Mouse (Mus musculus): ENCODE measurements around the gene Dusp1. TPM values are rescaled to one million over a fixed set of nuclear protein-coding genes. Genes with fewer than 3 reads are reported as not detected.

Gene Dusp1
- total RNA-seq, 1 experiment from 2014 or later, result 30.8 TPM

DNA sequence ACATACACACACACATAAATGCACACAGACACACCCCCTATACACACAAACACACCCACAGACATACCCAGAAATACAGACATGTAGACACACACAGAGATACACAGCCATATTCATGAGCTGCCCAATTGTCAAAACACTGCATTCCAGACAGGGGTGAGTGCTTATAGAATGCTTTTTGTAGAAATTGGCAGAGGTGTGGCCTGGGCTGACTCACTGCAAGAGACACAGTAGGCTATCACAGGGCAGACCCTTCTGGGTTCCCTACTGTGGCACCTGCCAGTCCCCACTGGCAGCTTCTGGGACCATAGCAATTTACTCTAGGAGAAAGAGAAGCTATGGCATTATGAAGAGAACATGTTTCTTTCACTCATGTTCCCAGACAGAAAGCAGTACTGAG lies 37.6 kb downstream of the Dusp1 start:
- no peak for DNase-seq

DNA sequence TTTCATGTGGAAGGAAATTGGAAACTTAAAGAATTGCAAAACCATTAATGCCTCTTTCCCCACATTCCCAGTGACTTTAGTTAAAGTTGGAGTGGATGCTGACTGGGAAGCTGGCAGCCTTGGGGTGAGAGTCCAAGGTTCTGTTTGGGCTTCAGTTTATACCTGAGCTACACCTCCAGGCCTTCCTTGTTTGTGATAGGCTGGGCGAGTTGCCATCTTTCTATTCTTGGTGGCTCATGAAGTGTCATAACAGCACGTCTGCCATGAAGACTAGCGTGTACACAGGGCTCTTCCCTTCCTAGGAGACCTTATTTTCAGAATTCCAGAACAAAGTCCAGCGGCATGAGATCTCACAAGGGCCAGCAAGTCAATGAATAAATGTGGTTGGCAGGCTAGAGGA lies 39.2 kb downstream of the Dusp1 start:
- DNase-seq, result no peak

DNA sequence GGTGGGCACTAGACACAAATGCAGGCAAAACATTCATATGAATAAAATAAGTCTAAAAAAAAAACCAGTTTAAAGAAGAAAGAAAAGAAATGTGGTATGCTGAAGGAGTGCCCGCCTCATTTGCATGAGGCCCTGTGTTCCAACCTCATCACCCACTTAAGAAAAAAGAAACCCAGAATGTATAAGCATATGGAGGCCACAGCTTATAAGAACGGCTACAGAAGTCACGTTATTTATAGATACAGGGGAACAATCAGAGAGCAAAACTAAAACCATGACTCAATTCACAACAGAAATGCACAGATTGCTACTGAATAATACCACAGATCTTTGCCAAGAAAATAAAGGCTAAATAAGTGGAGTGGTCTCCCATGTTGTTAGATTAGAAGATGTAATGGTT lies 43.6 kb downstream of the Dusp1 start:
- no peak for DNase-seq

DNA sequence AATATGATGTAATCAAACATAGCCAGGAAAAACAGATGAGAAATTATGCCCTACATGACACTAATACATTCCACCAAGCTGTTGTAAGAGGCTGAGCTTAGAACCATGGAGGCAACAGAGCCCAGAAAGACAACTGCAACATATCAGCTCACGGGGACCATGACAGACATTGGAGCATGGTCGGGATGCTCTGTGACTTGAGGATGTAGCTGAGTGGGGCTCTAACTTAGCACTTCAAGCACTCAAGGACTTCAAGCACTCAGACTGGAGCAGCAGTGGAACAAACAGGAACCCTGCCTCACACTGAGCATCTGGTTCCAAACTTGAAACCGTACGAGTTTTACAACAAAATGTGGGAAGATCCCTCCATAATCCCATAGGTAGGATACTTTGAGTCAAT lies 46.3 kb downstream of the Dusp1 start:
- DNase-seq, result no peak

DNA sequence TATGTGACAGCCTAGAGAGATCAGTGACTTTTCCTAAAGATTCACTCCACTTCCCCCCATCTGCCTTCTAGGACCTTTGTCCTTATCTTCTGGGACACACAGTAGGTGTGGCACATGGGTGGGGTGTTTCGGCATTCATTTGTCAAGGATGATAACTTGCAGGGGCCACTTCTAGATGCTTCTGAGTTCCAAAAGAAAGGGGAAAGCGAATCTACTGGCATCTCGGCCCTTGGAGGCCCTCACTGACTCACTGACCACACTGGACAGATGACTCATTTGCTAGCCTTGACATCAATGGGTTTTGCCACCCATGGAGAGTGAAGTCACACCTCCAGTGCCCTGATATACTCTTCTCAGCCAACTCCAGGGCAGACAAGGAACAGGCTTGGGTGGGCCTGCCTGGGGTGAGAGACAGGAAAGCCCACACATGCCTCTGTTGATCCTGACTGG lies 47.3 kb downstream of the Dusp1 start:
- DNase-seq, result peak; percentile 56

DNA sequence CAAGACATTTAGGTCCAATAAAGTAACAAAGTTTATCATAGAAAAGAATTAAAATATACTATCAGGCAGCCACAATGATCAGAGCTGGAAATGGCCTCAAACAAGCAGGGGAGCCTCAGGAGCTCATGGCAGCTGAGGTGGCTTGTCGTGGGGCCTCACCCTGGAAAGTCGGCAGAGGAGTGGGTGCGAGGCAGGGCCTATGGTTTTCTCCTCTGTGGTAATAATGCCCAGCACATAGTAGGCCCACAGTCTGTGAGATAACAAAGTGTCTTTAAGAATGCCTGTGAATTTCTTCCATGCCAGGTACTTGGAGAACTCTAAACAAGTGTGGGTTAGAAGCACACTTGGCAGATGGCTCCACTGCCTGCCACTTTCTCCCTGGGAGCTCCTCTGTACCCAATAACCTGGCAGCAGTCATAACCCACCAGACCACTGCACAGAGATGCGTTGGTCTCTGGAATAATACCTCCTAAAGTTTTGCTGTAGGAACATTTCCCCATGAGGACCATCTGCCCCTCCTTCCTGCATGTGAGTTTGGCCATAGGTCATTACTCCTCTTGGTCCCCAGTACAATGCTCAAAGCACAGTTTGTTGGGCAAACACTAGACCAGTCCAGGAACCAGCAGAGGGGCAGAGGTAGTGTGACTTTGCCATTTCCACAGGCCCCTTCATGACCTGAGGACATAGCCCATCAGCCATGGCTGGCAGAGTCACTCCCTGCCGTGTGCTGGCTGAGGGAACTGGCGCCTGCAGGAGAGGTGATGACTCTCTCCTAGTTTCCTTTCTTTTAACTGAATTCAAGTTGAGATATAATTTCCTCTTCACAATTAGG lies 48.3 kb downstream of the Dusp1 start:
- DNase-seq, result no peak

DNA sequence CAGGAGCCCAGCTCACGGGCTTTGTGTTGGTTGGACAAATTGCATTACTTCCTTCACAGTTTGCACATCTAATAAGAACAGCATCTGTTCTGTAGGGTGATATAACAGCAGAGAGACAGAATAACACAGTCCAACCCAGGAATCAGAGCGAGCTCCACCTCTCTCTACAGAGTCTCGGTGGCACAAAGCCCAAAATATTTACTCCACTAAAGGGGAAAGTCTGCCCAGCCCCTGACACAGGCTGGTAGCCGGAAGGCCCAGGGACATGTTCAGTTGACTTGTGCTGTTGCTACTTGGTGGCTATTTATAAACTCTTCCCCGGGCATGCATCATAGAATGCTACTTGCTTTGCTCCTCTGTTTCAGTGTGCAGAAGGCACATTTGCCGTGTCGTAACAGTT lies 49.0 kb downstream of the Dusp1 start:
- no peak for DNase-seq

DNA sequence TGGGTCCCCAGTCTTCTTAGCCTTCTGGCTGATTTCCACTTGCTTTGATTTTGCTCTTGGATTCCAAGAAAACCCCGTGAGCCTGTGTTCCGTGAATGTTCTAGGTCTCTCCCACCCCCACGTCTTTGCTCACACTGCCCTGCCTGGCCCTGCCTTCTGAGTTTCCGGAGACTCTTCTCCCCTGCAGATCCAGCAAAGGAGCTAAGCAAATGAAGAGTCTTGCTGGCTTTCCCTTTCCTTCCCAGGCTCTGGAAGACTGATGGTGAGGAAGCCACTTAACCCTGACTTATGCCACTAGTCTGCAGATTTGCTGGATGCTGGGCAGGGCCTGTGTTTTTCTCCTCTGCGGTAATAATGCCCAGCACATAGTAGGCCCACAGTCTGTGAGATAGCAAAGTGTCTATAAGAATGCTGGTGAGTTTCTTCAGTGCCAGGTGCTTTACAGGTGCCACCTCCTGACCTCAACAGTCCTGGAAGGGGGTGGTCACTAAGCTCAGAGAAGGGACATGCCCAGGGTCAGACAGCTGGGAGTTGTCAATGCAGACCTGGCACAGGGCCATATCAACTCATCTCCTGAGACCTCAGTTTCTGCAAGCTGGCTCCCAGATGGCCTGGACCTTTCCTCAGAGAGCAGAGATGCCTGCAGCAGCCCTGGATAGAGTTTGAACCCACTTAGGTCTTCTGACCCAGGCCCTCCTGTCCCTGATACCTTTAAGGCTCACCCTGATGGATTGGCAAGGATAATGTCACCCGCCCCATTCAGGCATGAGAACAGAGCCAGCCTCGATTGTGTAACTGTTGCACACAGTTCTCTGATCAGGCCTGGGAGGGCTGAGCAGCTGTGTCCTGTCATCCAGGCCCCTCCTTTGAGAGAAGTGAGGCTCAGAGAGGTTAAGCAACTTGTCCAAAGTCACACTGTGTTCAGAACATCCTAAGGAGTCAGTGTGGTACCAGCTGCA lies 49.8 kb downstream of the Dusp1 start:
- DNase-seq, result no peak

DNA sequence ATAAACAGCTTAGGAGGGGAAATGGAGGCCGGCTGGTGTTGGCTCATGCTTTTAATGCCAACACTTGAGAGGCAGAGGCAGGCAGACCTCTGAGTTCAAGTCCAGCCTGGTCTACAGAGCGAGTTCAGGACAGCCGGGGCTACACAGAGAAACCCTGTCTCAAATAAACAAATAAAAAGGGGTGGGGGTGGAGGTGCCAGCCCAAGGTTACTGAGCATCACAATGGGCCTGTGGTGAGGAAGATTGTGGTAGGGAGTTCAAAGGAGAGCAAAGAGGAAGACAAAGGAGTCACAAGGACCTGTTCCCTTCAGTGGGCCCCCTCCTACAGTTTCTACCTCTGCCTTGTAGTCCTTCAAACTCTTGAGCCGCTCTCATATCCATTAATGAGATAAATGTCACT lies 50.7 kb downstream of the Dusp1 start:
- no peak for DNase-seq

DNA sequence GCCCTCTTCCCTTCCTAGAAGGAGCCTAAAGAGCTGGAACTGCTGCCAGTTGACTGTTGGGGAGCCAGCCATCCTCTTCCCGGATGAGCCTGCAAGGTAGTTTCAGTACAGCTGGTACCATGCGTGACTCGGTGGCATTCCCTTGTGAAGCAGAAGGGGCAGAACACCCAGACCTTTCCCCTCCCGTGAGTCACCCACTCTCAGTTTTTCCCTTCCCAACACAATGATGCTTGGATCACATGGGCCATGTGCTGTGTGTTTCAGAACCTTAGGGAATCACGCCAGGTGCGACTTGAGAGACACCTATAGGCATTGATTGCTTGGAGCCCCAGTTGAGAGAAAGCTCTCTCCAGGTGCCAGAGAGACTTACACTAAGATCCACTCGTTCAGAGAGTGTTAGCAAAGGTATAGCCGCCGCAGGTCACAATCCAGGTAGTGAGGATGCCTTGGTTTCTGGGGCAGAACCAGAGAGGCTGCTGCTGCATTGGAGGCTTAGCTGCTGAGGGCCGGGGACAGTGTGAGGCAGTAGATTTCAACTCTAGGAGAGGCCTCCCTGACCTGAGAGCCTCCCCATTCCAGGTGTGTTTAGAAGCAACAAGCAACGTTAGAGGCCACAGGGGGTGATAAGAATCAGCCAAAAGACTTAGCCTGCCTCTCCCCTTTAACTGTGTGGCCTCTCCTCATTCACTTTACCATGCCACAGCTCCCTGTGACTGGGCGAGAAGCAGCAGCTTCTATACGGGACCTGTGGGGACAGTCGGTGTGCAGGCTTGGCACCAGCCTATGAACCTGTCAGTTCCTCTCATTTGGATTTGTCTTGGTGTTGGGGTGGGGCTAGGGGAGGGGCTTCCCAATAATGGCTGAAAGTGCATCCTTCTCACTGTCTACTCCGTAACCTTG lies 51.5 kb downstream of the Dusp1 start:
- DNase-seq, result no peak

DNA sequence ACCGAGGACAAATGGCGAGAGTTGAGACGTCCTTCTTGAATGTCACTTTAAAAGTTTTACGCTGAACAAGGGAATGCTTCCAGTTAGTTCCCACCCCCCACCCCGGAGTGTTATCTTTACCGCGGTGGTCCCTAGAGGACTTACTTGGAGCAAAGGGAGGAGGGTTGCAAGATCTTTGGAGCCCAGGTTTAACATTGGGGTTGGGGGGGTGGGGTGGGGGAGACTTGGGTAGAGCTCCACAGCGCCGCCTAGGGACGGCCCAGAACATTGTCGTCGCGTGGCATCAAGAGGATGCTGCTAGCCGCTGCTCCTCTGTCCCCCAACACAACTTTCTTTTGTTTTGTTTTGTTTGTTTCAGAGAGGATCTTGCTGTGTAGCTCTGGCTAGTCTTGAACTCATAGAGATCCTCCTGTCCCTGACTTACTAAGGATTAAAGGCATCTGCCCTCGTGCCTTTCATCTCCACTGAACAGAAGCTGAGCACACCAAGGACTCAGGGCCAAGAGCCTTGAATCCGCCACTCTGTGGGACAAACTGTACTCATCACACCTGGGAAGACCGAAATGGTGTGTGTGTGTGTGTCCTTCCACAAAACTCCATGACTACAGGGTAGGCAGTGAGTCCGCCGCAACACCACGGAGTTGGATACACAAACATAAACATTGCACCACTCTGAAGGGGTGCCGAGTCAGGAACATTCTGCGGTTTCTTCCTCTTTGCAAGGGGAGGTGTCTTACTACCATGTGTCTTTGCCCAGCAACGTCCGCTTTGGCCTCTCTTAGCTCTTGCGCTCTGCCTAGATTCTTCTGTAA lies 52.8 kb downstream of the Dusp1 start:
- peak; percentile 79 for DNase-seq

DNA sequence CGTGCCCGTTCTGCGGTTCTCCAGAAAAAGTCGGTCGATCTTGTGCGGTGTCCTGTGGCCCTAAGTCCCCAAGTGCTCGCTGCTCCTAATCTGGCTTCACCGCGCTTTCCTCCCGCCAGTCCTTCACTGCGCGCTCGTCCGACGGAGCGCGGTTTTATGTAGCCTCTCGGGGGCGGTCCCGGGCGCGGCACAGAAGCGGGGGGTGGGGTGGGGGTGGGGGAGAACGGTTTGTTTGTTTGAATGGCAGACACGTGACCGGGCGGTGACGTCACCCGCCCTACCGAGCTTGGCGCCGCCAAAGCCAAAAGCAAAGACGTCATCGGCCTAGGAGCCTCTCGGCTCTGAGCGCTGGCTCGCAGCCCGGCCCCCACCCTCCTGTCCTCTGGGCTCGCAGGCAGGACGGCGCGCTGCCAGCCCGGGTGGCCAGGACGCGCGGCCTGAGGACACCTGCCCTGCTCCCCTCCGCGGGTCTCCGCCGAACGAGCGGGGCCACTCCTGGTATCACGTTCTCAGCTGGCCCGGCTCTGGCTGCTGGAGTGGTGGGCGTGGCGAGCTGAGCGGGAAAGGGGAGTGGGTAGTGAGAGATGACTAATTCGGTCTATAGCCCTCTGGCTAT lies 53.5 kb downstream of the Dusp1 start:
- DNase-seq, result peak; percentile 98

DNA sequence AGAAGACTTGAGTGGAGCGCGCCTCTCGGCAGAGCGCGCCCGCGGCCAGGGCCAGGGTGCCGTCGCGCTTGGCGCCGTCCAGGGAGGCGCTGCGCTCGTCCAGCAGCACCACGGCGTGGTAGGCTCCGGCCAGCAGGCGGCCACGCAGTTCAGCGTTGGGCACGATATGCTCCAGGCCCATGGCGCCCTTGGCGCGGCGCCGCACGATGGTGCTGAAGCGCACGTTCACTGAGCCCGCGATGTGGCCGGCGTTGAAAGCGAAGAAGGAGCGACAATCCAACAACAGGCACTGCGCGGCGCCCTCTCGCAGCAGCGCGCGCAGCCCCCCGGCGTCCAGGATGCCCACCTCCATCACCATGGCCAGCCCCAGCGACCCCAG lies 54.0 kb downstream of the Dusp1 start:
- DNase-seq, result peak; percentile 86

DNA sequence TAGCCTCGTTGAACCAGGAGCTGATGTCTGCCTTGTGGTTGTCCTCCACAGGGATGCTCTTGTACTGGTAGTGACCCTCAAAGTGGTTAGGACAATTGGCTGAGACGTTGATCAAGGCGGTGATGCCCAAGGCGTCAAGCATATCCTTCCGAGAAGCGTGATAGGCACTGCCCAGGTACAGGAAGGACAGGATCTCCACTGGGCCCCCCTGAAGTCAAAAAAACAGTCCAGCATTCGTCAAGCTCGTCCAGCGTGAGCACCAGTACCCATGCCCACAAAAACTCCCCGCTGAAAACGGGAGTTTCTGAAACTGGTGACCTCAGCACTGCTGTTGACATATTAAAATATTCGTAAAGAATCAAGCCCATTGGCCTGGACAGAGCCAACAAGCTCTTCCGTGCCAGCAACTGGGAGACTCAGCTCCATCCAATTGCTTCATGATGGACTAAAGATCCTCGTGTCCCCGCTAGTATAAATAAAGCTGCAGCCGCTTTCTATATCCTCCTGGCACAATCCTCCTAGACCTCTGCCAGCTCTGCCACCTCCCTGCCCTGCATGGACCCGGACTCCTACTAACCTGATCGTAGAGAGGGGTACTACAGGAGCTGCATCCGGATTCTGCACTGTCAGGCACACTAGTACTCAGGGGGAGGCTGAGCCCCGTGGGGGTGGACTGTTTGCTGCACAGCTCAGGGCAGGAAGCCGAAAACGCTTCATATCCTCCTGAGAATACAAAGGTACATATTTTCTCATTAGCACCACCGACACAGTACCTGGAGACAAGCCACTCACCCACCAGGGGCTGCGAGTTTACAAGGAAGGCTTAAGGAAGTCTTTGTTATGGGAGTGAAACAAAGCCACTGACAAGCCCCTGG lies 54.7 kb downstream of the Dusp1 start:
- DNase-seq, result no peak

DNA sequence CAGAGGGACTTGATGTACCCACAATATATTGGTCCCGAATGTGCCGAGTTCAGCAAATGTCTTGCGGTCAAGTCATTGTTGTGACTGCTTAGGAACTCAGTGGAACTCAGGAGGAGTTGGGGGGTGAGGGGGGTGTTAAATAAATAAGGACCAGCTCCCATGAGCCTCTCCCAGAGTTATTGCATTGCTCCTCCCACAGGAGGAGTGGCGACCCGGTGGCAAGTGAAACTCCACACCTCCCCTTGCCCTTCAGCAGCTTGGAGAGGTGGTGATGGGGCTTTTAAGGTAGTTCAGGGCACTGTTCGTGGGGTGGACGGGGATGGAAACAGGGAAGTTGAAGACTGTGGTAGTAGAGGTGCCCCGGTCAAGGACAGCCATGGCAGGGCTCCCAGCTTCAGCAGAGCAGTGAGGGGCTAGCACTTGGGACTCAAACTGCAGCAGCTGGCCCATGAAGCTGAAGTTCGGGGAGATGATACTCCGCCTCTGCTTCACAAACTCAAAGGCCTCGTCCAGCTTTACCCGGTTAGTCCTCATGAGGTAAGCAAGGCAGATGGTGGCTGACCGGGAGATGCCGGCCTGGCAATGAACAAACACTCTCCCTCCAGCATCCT lies 55.8 kb downstream of the Dusp1 start:
- peak; percentile 43 for DNase-seq

DNA sequence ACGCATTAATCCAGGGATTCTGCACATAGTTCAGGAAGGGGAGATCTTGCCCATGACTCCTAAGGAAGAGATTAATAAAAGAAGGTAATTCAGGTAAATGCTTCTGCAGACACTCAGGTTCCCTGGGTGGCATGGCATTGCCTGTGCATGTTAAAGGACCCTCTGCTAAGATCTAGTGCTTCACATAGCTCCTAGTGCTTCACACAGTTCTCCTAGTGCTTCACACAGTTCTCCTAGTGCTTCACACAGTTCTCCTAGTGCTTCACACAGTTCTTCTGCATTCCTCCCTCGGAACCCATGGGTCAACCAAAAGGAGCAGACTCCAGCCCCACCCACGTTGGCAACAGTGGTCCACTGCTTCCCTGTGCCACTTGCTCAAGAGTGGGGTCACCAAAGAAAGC lies 56.7 kb downstream of the Dusp1 start:
- no peak for DNase-seq

DNA sequence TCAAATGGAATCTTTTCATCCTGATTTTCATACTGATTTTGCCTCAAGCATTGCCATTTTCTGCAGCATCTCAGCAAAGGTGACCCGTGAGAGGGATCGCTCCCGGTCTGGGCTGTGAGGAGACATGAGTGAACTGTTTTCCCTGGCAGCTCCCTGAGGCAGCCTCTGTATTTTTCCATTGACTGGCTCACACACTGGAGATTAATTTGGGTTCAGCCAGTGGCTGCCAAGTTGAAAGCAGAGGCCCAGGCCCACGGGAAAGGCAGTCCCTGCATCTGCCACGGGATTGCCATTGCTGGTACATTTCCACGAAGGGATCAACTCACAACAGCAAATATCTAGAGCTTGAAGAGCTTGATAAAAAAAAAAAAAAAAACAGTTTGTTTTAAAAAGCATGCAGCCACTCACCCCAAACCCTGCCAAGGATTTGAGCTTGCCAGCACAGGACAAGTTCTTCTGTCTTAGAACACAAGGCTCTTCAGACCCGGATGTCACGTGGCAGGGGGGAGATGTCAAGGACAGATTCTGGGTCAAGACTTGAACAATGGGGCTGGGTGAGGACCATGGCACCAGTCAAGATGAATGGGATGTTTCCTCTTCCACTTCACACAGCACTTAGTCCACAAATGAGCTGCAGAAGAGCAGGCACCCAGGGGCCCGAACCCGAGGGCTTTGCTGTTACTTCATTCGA lies 57.8 kb downstream of the Dusp1 start:
- peak; percentile 73 for DNase-seq

DNA sequence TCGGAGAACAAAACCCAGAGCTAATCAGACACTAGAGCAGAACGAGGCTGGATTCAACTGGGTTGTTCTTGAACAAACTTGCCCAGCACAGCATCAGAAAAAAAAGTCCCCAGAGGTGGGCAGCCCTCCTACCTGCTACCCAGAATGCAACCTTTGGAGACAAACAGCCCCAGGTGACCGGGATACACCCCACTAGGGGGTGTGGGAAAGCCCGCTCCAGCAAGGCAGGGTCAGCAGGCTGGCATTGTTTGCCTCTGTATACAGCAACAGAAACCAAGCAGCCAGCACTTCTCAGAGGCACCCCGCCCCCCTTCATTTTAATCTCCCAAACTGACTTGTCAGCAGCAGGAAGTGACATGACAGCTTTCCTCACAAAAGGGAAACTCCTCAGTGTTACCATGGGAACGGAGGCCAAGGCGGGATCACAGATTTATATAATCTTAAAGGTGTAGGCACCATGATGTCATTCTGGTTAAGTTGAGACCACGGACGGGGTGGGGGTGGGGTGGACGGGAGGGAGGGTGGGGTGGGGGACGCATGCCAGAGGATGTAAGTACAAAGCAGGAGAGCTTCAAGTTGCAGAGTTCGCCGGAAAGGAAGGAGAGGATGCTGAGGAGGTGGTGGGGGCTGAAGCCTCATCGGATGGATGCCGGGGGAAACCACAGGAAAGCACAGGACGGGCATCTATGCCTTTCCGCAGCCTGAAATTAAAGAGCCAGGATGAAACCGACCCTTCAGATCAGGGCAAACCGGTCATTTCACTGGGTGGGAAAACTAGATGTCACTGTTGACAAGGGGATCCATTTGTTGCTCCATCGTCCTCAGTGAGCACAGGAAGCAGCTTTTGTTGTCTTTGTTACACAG lies 58.9 kb downstream of the Dusp1 start:
- peak; percentile 63 for DNase-seq

Measured in adrenal gland, postnatal 25 days (tissue).